In genomic region chr2:122146687-122147086, GRCm38 (mm10) we compare ENCODE assay signal across 8 mouse cellular contexts. TPM values are rescaled to one million over a fixed set of nuclear protein-coding genes. Genes with fewer than 3 reads are reported as not detected.
DNase-seq lines count a peak whose midpoint lies in the region; ATAC-seq and TF ChIP-seq lines count a peak whose summit lies in the region.

No protein-coding gene starts in this region.

- no peak overlapping the region for H3K9ac ChIP-seq in kidney, embryonic 15.5 days
- no peak overlapping the region for H3K9ac ChIP-seq in kidney, embryonic 16.5 days (replicated peaks; ENCODE audit: low read length)
- peak overlapping the region; percentile 58 for H3K9ac ChIP-seq in MEL (ENCODE audit: control insufficient read depth, low read depth, low read length, poor library complexity, severe bottlenecking)

- peaks cover 6% of the 10 kb centered on the region; the same call in 1 of the 2 replicates for H3K36me3 ChIP-seq in kidney, embryonic 15.5 days
- no peaks in the 10 kb centered on the region for H3K36me3 ChIP-seq in kidney, embryonic 16.5 days (ENCODE audit: insufficient read depth, low read length)
- peaks cover 0 to 19% of the 10 kb centered on the region in 2 experiments; a peak in 3 of 4 replicates for H3K36me3 ChIP-seq in MEL (ENCODE audit: control insufficient read depth in 1 of 2, insufficient read depth in 2 of 2, low read length in 2 of 2)
- H3K36me3 ChIP-seq in megakaryocyte, embryonic 14.5 days (replicated peaks; ENCODE audit: low read length): peaks cover 20% of the 10 kb centered on the region

- no peak overlapping the region for H3K4me3 ChIP-seq in kidney, embryonic 15.5 days (replicated peaks)
- no peak overlapping the region for H3K4me3 ChIP-seq in kidney, embryonic 16.5 days (ENCODE audit: low read length)
- H3K4me3 ChIP-seq in MEL (ENCODE audit: control insufficient read depth in 1 of 2, insufficient read depth in 1 of 2, low read depth in 2 of 2, low read length in 2 of 2): peak overlapping the region; percentile 48 to 53
- H3K4me3 ChIP-seq in megakaryocyte, embryonic 14.5 days (replicated peaks): peak overlapping the region; percentile 95

- TF ChIP-seq POLR2A in MEL (IDR thresholded peaks at IDR 0.05; ENCODE audit: control insufficient read depth in 1 of 2, insufficient read depth in 1 of 2, low read depth in 1 of 2, low read length in 2 of 2, poor library complexity in 1 of 2): no peak

- H3K4me2 ChIP-seq in kidney, embryonic 15.5 days: peak overlapping the region; percentile 86; the same call in 1 of the 2 replicates
- no peak overlapping the region for H3K4me2 ChIP-seq in kidney, embryonic 16.5 days (replicated peaks; ENCODE audit: low read depth, low read length)

- WGBS in kidney, embryonic 15.5 days: 76% methylated on average over 6 of the region's 6 CpGs
- WGBS in kidney, embryonic 16.5 days: 75% methylated on average over 6 of the region's 6 CpGs

- ATAC-seq in kidney, embryonic 15.5 days (replicated peaks; ENCODE audit: low FRiP score): no peak
- no peak for ATAC-seq in kidney, embryonic 16.5 days (ENCODE audit: low FRiP score, low TSS enrichment)
- ATAC-seq in inflammation-experienced regulatory T-cells, adult 6 months: no peak

- no peak for TF ChIP-seq CTCF in MEL (IDR thresholded peaks at IDR 0.05 in 2 of 3, conservative IDR thresholded peaks at IDR 0.05 in 1 of 3; ENCODE audit: control insufficient read depth in 1 of 3, insufficient read depth in 1 of 3, low read depth in 2 of 3, low read length in 3 of 3, poor library complexity in 1 of 3, severe bottlenecking in 1 of 3)

- TF ChIP-seq RAD21 in MEL (IDR thresholded peaks at IDR 0.05; ENCODE audit: low read depth, low read length): no peak

- DNase-seq in MEL (ENCODE audit: low read depth, low spot score): peak; percentile 90
- DNase-seq in heart, adult 9 months (ENCODE audit: low spot score in 2 of 2): peak; percentile 27 to 49
- no peak for DNase-seq in right cerebral cortex, postnatal 25 days
- no peak for DNase-seq in gastrocnemius, postnatal 36 days

- no peaks in the 10 kb centered on the region for H3K27me3 ChIP-seq in kidney, embryonic 15.5 days
- H3K27me3 ChIP-seq in kidney, embryonic 16.5 days (ENCODE audit: insufficient read depth, low read length): no peaks in the 10 kb centered on the region
- no peaks in the 10 kb centered on the region for H3K27me3 ChIP-seq in MEL (ENCODE audit: control insufficient read depth in 1 of 2, insufficient read depth in 2 of 2, low read length in 2 of 2)
- no peaks in the 10 kb centered on the region for H3K27me3 ChIP-seq in megakaryocyte, embryonic 14.5 days (replicated peaks)

- H3K27ac ChIP-seq in kidney, embryonic 15.5 days: 0 out of 2 replicates have a peak overlapping the region, but pooled peaks have one; percentile 3
- H3K27ac ChIP-seq in kidney, embryonic 16.5 days (ENCODE audit: low read length): no peak overlapping the region
- peak overlapping the region; percentile 97 for H3K27ac ChIP-seq in MEL (ENCODE audit: control insufficient read depth, low read depth, low read length)

- H3K4me1 ChIP-seq in kidney, embryonic 15.5 days: peaks cover 4% of the 10 kb centered on the region; the same call in 1 of the 2 replicates
- H3K4me1 ChIP-seq in kidney, embryonic 16.5 days (ENCODE audit: insufficient read depth, low read length): peaks cover 3% of the 10 kb centered on the region; the same call in 1 of the 2 replicates
- H3K4me1 ChIP-seq in MEL (ENCODE audit: control insufficient read depth in 1 of 2, insufficient read depth in 2 of 2, low read length in 2 of 2): peaks cover 7 to 19% of the 10 kb centered on the region in 2 experiments
- H3K4me1 ChIP-seq in megakaryocyte, embryonic 14.5 days: peaks cover 44% of the 10 kb centered on the region

- intact Hi-C loops in gastrocnemius, postnatal 36 days (cut with DNase I): no loop called here

- H3K79me2 ChIP-seq in MEL (ENCODE audit: control insufficient read depth, insufficient read depth, low read length, poor library complexity): peaks cover 35% of the 10 kb centered on the region

- TF ChIP-seq EP300 in MEL (IDR thresholded peaks at IDR 0.05; ENCODE audit: low read depth in 1 of 2, low read length in 2 of 2): peak; percentile 55 to 60

- no peaks in the 10 kb centered on the region for H3K9me3 ChIP-seq in kidney, embryonic 15.5 days (replicated peaks)
- no peaks in the 10 kb centered on the region for H3K9me3 ChIP-seq in kidney, embryonic 16.5 days (ENCODE audit: low read length)
- no peaks in the 10 kb centered on the region for H3K9me3 ChIP-seq in MEL (replicated peaks; ENCODE audit: insufficient read depth, low read length)
- no peaks in the 10 kb centered on the region for H3K9me3 ChIP-seq in megakaryocyte, embryonic 14.5 days

TF ChIP-seq in MEL, 35 proteins besides CTCF, POLR2A, EP300 and RAD21 (continues in another document):
- TF ChIP-seq ETS1 (IDR thresholded peaks at IDR 0.05; ENCODE audit: low read depth, low read length) (peak; percentile 91), GATA1 (IDR thresholded peaks at IDR 0.05; ENCODE audit: low read depth, low read length) (peak; percentile 60), ZKSCAN1 (IDR thresholded peaks at IDR 0.05; ENCODE audit: low read depth, low read length) (no peak), E2F4 (IDR thresholded peaks at IDR 0.05; ENCODE audit: borderline replicate concordance, low read depth, low read length) (no peak), JUND (IDR thresholded peaks at IDR 0.05; ENCODE audit: low read depth, low read length) (no peak), NRF1 (IDR thresholded peaks at IDR 0.05; ENCODE audit: insufficient read depth, low read depth, low read length, poor library complexity, severe bottlenecking) (no peak), CHD2 (IDR thresholded peaks at IDR 0.05; ENCODE audit: low read length) (no peak), MYC (IDR thresholded peaks at IDR 0.05; ENCODE audit: low read depth, low read length) (peak; percentile 25; the same call in 1 of the 2 replicates), UBTF (IDR thresholded peaks at IDR 0.05; ENCODE audit: borderline replicate concordance, insufficient read depth, low read depth, low read length) (no peak)

RNA-seq across cellular contexts. Expression of gene B2m, which starts 0.8 kb away (rescaled TPM):
- polyA plus RNA-seq in kidney, embryonic 15.5 days (2015; fragmentation: Nextera tagmentation; extraction: Ambion mirVana): 234 and 241 TPM in 2 replicates
- 221 and 232 TPM in 2 replicates for polyA plus RNA-seq in kidney, embryonic 16.5 days (2015; fragmentation: Nextera tagmentation; extraction: Ambion mirVana)
- 108 and 135 TPM in 2 replicates for total RNA-seq in MEL (2012; rRNA removed)
- 1,000 to 10,000 TPM in 1 of 2 experiments, 100 to 1,000 TPM in 1; 229 to 1,161 TPM for polyA plus RNA-seq in MEL (2012; ENCODE audit: insufficient read depth in 1 of 2, insufficient read length in 2 of 2, low read depth in 1 of 2, low replicate concordance in 2 of 2, missing spikeins in 1 of 2)
- polyA plus RNA-seq in megakaryocyte, embryonic 14.5 days (2012; ENCODE audit: insufficient read depth, low replicate concordance): 24.9 and 99.6 TPM in 2 replicates
- 10 to 100 TPM; 61.2 to 75.7 TPM for total RNA-seq in gastrocnemius, postnatal 36 days (2021)
- over 10,000 TPM in 1 of 3 experiments, 1,000 to 10,000 TPM in 2; 8,524 to 10,037 (median 9,865) TPM for polyA plus RNA-seq in inflammation-experienced regulatory T-cells, adult 6 months (2017; shearing (Covaris generic))

RNA-seq across cellular contexts. Expression of gene Trim69, which starts 13.8 kb away (rescaled TPM):
- polyA plus RNA-seq in kidney, embryonic 15.5 days (2015; fragmentation: Nextera tagmentation; extraction: Ambion mirVana): 0.09 TPM in 1 of 2 replicates, not detected in the other
- polyA plus RNA-seq in kidney, embryonic 16.5 days (2015; fragmentation: Nextera tagmentation; extraction: Ambion mirVana): not detected in 2 replicates
- total RNA-seq in MEL (2012; rRNA removed): not detected in 2 replicates
- polyA plus RNA-seq in MEL (2012; ENCODE audit: insufficient read depth in 1 of 2, insufficient read length in 2 of 2, low read depth in 1 of 2, low replicate concordance in 2 of 2, missing spikeins in 1 of 2): under 1 TPM in 1 of 2 experiments, not detected in 1; 0.04 TPM
- not detected in 2 replicates for polyA plus RNA-seq in megakaryocyte, embryonic 14.5 days (2012; ENCODE audit: insufficient read depth, low replicate concordance)
- total RNA-seq in gastrocnemius, postnatal 36 days (2021): not detected
- polyA plus RNA-seq in inflammation-experienced regulatory T-cells, adult 6 months (2017; shearing (Covaris generic)): under 1 TPM in 2 of 3 experiments, not detected in 1; 0.26 to 0.33 TPM

RNA-seq across cellular contexts. Expression of gene Spg11, which starts 28.5 kb away (rescaled TPM):
- polyA plus RNA-seq in kidney, embryonic 15.5 days (2015; fragmentation: Nextera tagmentation; extraction: Ambion mirVana): 9.1 and 9.8 TPM in 2 replicates
- polyA plus RNA-seq in kidney, embryonic 16.5 days (2015; fragmentation: Nextera tagmentation; extraction: Ambion mirVana): 8.8 and 9.3 TPM in 2 replicates
- total RNA-seq in MEL (2012; rRNA removed): 5.9 TPM in 2 replicates
- 1 to 10 TPM in 1 of 2 experiments, not detected in 1; 6.9 TPM for polyA plus RNA-seq in MEL (2012; ENCODE audit: insufficient read depth in 1 of 2, insufficient read length in 2 of 2, low read depth in 1 of 2, low replicate concordance in 2 of 2, missing spikeins in 1 of 2)
- polyA plus RNA-seq in megakaryocyte, embryonic 14.5 days (2012; ENCODE audit: insufficient read depth, low replicate concordance): 0.51 TPM in 1 of 2 replicates, not detected in the other
- total RNA-seq in gastrocnemius, postnatal 36 days (2021): 1 to 10 TPM; 4.1 to 4.8 TPM
- 1 to 10 TPM; 5.6 to 6.8 (median 6.3) TPM for polyA plus RNA-seq in inflammation-experienced regulatory T-cells, adult 6 months (2017; shearing (Covaris generic))

RNA-seq across cellular contexts. Expression of gene Patl2, which starts 39.3 kb away (rescaled TPM):
- 0.06 TPM in 1 of 2 replicates, not detected in the other for polyA plus RNA-seq in kidney, embryonic 15.5 days (2015; fragmentation: Nextera tagmentation; extraction: Ambion mirVana)
- not detected in 2 replicates for polyA plus RNA-seq in kidney, embryonic 16.5 days (2015; fragmentation: Nextera tagmentation; extraction: Ambion mirVana)
- total RNA-seq in MEL (2012; rRNA removed): 0.58 and 0.72 TPM in 2 replicates
- polyA plus RNA-seq in MEL (2012; ENCODE audit: insufficient read depth in 1 of 2, insufficient read length in 2 of 2, low read depth in 1 of 2, low replicate concordance in 2 of 2, missing spikeins in 1 of 2): under 1 TPM in 1 of 2 experiments, not detected in 1; 0.84 TPM
- polyA plus RNA-seq in megakaryocyte, embryonic 14.5 days (2012; ENCODE audit: insufficient read depth, low replicate concordance): not detected in 2 replicates
- total RNA-seq in gastrocnemius, postnatal 36 days (2021): not detected
- under 1 TPM in 2 of 3 experiments, not detected in 1; 0.22 to 0.40 TPM for polyA plus RNA-seq in inflammation-experienced regulatory T-cells, adult 6 months (2017; shearing (Covaris generic))

RNA-seq across cellular contexts. Expression of gene Terb2, which starts 39.4 kb away (rescaled TPM):
- polyA plus RNA-seq in kidney, embryonic 15.5 days (2015; fragmentation: Nextera tagmentation; extraction: Ambion mirVana): not detected in 2 replicates
- not detected in 2 replicates for polyA plus RNA-seq in kidney, embryonic 16.5 days (2015; fragmentation: Nextera tagmentation; extraction: Ambion mirVana)
- not detected in 2 replicates for total RNA-seq in MEL (2012; rRNA removed)
- polyA plus RNA-seq in MEL (2012; ENCODE audit: insufficient read depth in 1 of 2, insufficient read length in 2 of 2, low read depth in 1 of 2, low replicate concordance in 2 of 2, missing spikeins in 1 of 2): not detected
- polyA plus RNA-seq in megakaryocyte, embryonic 14.5 days (2012; ENCODE audit: insufficient read depth, low replicate concordance): not detected in 2 replicates
- total RNA-seq in gastrocnemius, postnatal 36 days (2021): not detected
- not detected for polyA plus RNA-seq in inflammation-experienced regulatory T-cells, adult 6 months (2017; shearing (Covaris generic))

Comparison
In these comparisons a context has a peak if more than half of its experiments do, and no peak if none do; other contexts are left out.
1. H3K4me3 ChIP-seq: peak in MEL (2 of 2) and megakaryocyte, embryonic 14.5 days (single experiment); none in kidney, embryonic 15.5 days (single experiment) and kidney, embryonic 16.5 days (single experiment).
2. DNase-seq: peak in MEL (single experiment) and heart, adult 9 months (2 of 2); none in right cerebral cortex, postnatal 25 days (single experiment) and gastrocnemius, postnatal 36 days (0 of 2).
3. RNA of gene B2m, which starts 0.8 kb away (polyA plus RNA-seq): 8,524 to 10,037 TPM in inflammation-experienced regulatory T-cells, adult 6 months; 229 to 1,161 TPM in MEL, 234 to 241 TPM in kidney, embryonic 15.5 days, 221 to 232 TPM in kidney, embryonic 16.5 days and 24.9 to 99.6 TPM in megakaryocyte, embryonic 14.5 days; every median in the first group is over 4 times any median in the second.